Mouse (Mus musculus) MN1 (cell line): Measurements from ENCODE around the gene Anks3.

Experiments used
- DNase-seq: peaks from one replicate; pipeline ENCODE4 v3.0.0-alpha.2; 2016; ENCODE audit warnings: low spot score

The Anks3 gene

DNA sequence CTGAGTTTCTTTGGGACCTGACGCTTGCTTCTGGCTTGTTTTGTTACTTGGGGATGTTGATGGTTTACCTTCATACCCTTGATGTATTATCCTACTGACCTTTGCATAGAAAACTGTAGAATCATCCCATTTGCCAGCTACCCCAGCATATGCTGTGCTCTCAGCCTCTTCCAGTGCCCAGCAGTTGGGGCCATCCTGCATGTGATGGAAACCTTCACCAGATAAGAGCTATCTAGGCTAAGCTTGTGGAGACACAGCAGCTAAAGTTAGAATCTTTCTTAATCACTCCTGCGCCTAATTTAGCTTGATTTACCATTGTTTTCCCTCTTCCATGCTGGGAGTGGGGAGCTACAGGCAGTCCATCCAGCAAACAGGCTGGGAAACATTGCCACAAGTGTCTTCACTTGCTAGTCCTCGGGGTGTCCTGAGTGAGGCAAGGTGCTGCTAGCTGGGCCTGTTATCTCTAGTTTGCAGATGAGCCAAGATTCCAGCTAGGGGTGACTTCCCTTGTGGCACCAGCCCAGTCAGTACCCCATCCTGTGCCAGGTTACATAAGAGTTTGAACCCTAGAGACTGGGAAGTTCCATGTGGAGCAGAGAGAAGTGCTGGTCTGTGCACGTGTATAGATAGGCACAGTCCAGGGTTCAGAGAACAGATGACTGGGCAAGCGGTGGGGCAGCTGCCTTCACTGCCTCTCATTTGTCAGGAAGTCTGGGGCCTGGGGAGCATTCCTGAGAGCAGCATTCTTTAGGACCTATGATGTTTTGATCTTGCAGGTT lies 67.6 kb downstream of the Anks3 start:
- no peak for DNase-seq

DNA sequence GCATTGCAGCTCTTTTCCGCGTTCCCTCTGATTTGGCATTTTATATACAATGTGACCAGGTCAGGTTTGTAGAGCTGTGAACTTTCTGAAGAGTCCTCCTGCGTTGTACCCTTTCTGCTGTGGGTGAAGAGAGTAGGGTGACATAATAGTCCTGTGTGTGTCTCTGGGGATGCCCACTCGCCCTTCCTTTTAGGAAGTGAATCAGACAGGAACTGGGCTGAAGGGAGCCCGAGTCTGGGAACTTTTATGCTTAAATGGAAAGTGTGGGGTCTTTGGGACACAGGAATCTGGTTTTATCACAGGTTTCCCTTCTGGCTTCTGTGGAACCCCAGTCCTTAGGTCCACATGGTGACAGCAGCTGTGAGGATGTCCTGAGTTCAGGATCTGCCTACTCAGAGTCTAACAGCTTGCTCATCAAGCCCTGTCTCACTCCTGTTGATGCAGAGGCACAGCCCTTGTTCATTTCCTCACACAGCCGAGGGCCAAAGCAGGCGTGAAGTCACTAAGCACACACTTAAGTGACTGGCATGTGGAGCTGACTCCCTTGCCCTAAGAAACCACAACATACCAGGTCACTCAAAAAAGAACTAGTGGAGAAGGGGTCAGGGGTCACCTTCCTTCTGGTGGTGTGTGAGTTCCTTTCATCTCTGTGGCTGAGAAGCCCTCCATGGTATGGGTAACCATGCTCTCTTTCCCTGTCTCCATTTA lies 69.7 kb downstream of the Anks3 start:
- no peak for DNase-seq

DNA sequence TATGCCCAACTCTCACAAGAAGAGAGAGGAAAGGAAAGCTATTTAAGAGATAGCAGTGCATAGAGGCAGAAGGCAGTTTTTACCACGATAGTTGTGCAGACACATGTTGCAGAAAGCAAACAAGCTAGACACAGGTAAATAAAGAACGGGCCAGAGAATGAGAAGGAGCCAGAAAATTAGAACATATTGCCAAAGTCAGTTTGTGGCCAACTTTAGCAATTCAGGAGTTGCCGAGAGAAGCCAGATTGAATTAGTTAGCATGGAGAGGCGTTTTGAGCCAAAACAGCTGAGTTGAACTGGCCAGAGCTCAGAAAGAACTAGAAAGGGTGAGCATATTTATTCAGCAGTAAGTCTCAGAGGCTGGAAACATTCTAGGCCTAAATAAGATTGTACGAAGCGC lies 71.8 kb downstream of the Anks3 start:
- DNase-seq = no peak
